Mouse (Mus musculus) brain, embryonic 14.5 days (tissue): ENCODE data around the gene 4930544D05Rik.

ENCODE experiments used
- CTCF ChIP-seq: fragments of 200-500 bp; IDR thresholded peaks from 2 replicates; pipeline ENCODE4 v1.5.1; 2012; ENCODE audit warnings: inconsistent platforms, mild to moderate bottlenecking, moderate library complexity, borderline replicate concordance; ENCODE audit not compliant: insufficient read depth, insufficient read length; ENCODE audit errors: extremely low read depth
- POLR2A ChIP-seq: fragments of 200-500 bp; IDR thresholded peaks from 2 replicates; pipeline ENCODE4 v1.6.1; 2012; ENCODE audit warnings: mild to moderate bottlenecking, inconsistent platforms, borderline replicate concordance; ENCODE audit not compliant: poor library complexity, insufficient read depth, insufficient read length, severe bottlenecking; ENCODE audit errors: extremely low read depth

DNA sequence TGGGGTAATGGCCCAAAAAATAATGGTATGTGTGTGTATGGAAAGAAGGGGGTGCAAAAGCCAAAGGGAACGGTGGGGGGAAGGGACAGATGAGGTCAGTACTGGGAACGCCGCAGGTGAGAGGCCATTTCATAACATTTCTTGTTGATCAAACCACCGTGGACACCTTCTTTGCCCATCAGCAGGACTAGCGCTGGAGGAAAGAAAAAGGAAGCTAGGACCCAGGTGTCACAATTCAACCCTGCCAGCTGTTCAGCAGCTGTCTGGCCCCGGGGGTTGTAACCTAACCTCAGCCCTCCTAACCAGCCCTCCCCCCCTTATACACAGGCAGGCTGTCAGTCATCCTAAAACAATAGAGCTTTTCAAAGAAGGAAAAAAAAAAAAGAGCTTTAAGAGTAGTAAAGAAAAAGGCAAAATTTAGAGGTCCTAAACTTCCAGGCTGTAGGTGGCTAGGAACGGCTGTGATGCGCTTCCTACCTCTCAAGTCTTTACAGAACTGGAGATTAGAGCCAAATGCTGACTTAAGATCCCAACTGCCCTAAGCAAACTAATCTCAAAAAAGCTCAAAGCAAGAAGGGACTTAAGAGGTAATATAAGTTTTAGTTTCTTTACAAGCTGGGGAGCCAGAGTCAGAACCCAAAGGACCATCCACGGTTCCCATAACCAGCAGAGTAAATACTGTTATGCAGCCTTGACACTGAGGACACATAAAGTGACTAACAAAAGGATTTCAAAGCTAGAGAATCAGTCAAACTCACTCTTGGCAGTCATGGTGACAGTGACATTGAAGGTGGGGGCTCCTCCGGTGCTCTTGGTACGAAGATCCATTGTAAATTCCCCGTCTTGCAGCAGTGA lies 36.6 kb downstream of the 4930544D05Rik start:
- no peak for TF ChIP-seq POLR2A
- no peak for TF ChIP-seq CTCF
